Mouse (Mus musculus) CD4-positive naive resting alpha-beta T cell, adult 57 days (primary cell): ENCODE results near the gene Arhgap25. TPM values are rescaled to one million over a fixed set of nuclear protein-coding genes. Genes with fewer than 3 reads are reported as not detected.

Source experiments
- total RNA-seq: library from RNA; stranded (reverse); gene quantifications from one replicate; pipeline ENCODE4 v1.2.4, GENCODE M21; 2023

Gene Arhgap25
- 87.8 TPM for total RNA-seq

GRCm38 (mm10) chr6:87532953-87533710, at the start of gene Arhgap25:
Gene Arhgap25 (minus strand): TSS chr6:87533259.

GRCm38 (mm10) chr6:87428487-87429044, 104.5 kb downstream of the Arhgap25 start, which contains the start of gene Bmp10:
Gene Bmp10 (plus strand): TSS chr6:87428994.

Other genes starting within 250 kb of the Arhgap25 start
- gene Antxr1, start 197.4 kb downstream of the Arhgap25 start, total RNA-seq = 1.1 TPM
- gene Gkn1, start 182.3 kb downstream of the Arhgap25 start, total RNA-seq = not detected
- not detected for gene Gkn2, start 159.9 kb downstream of the Arhgap25 start, total RNA-seq
- not detected for gene Gkn3, start 144.3 kb downstream of the Arhgap25 start, total RNA-seq
- not detected for gene Bmp10, start 104.3 kb downstream of the Arhgap25 start, total RNA-seq
- gene Prokr1, start 57.5 kb upstream of the Arhgap25 start, total RNA-seq = not detected
- 4.2 TPM for gene Aplf, start 138.9 kb upstream of the Arhgap25 start, total RNA-seq
- gene Efcc1, start 197.6 kb upstream of the Arhgap25 start, total RNA-seq = not detected
- gene Gp9, start 244.8 kb upstream of the Arhgap25 start, total RNA-seq = not detected